Mouse (Mus musculus) liver, postnatal 0 days (tissue): ENCODE data around the gene Kremen1.

Experiments
- CTCF ChIP-seq: sonication (generic); IDR thresholded peaks from 2 replicates; pipeline ENCODE4 v1.5.1; 2016; ENCODE audit warnings: antibody characterized with exemption, low read depth
- EP300 ChIP-seq: IDR thresholded peaks from 2 replicates; pipeline ENCODE4 v1.6.1; 2016; ENCODE audit warnings: antibody characterized with exemption, low read depth, mild to moderate bottlenecking

- TF ChIP-seq CTCF: no peak
- no peak for TF ChIP-seq EP300
Measured at GRCm38 (mm10) chr11:5199879-5200278, 61.5 kb downstream of the Kremen1 start.
